Mouse (Mus musculus): ENCODE data around the gene Cbfa2t2. TPM values are rescaled to one million over a fixed set of nuclear protein-coding genes. Genes with fewer than 3 reads are reported as not detected.

Gene Cbfa2t2
- polyA plus RNA-seq, 1 experiment, result 12.6 TPM

- TF ChIP-seq POLR2A (IDR thresholded peaks at IDR 0.05; ENCODE audit: control insufficient read depth, low read depth, low read length) (no peak), CTCF (IDR thresholded peaks at IDR 0.05; ENCODE audit: control insufficient read depth, insufficient read depth, insufficient replicate concordance, low read depth, low read length) (no peak)
- no peaks in the 10 kb centered on the region for H3K4me1 ChIP-seq (ENCODE audit: control insufficient read depth, insufficient read depth, low read length)
- no peak overlapping the region for H3K4me3 ChIP-seq (ENCODE audit: control insufficient read depth, low read depth, low read length)
- no peaks in the 10 kb centered on the region for H3K27me3 ChIP-seq (ENCODE audit: control insufficient read depth, insufficient read depth, low read length)
- no peaks in the 10 kb centered on the region; the same call in 1 of the 2 replicates for H3K36me3 ChIP-seq (ENCODE audit: control insufficient read depth, insufficient read depth, low read length)
- H3K27ac ChIP-seq (ENCODE audit: control insufficient read depth, insufficient read depth, low read depth, low read length), result no peak overlapping the region
Measured at GRCm38 (mm10) chr2:154498571-154498970, 62.3 kb downstream of the Cbfa2t2 start.

DNA sequence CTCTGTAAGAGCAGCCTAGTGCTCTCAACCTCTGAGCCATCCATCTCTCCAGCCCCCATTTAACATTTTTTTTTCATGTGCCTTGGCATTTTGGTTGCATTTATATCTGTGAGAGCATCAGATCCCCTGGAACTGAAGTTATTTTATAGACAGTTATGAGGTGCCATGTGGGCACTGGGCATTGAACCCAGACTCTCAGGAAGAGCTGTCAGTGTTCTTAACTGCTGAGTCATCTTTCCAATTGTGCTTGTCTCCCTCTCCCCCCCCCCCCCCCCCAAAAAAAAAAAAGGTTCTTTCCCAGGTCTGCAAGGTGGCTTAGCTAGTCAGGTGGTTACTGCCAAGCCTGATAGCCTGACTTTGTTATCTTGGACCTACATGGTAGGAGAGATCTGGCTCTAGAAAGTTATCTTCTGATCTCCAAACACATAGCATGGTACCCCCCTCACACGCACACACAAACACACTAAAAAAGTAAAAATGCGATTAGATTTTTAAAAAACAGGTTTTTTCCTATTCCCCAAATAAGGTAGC lies 63.5 kb downstream of the Cbfa2t2 start:
- no peaks in the 10 kb centered on the region for H3K4me1 ChIP-seq (ENCODE audit: control insufficient read depth, insufficient read depth, low read length)
- H3K27me3 ChIP-seq (ENCODE audit: control insufficient read depth, insufficient read depth, low read length), result no peaks in the 10 kb centered on the region
- H3K4me3 ChIP-seq (ENCODE audit: control insufficient read depth, low read depth, low read length), result no peak overlapping the region
- no peak for TF ChIP-seq CTCF (IDR thresholded peaks at IDR 0.05; ENCODE audit: control insufficient read depth, insufficient read depth, insufficient replicate concordance, low read depth, low read length)
- TF ChIP-seq POLR2A (IDR thresholded peaks at IDR 0.05; ENCODE audit: control insufficient read depth, low read depth, low read length), result no peak
- H3K36me3 ChIP-seq (ENCODE audit: control insufficient read depth, insufficient read depth, low read length), result no peaks in the 10 kb centered on the region; the same call in 1 of the 2 replicates
- no peak overlapping the region for H3K27ac ChIP-seq (ENCODE audit: control insufficient read depth, insufficient read depth, low read depth, low read length)

GRCm38 (mm10) chr2:154500758-154501157 lies 64.5 kb downstream of the Cbfa2t2 start:
- Histone ChIP-seq H3K36me3 (ENCODE audit: control insufficient read depth, insufficient read depth, low read length) (no peaks in the 10 kb centered on the region; the same call in 1 of the 2 replicates), H3K27me3 (ENCODE audit: control insufficient read depth, insufficient read depth, low read length) (no peaks in the 10 kb centered on the region), H3K4me3 (ENCODE audit: control insufficient read depth, low read depth, low read length) (no peak overlapping the region), H3K4me1 (ENCODE audit: control insufficient read depth, insufficient read depth, low read length) (no peaks in the 10 kb centered on the region), H3K27ac (ENCODE audit: control insufficient read depth, insufficient read depth, low read depth, low read length) (no peak overlapping the region)
- TF ChIP-seq POLR2A (IDR thresholded peaks at IDR 0.05; ENCODE audit: control insufficient read depth, low read depth, low read length) (no peak), CTCF (IDR thresholded peaks at IDR 0.05; ENCODE audit: control insufficient read depth, insufficient read depth, insufficient replicate concordance, low read depth, low read length) (no peak)

DNA sequence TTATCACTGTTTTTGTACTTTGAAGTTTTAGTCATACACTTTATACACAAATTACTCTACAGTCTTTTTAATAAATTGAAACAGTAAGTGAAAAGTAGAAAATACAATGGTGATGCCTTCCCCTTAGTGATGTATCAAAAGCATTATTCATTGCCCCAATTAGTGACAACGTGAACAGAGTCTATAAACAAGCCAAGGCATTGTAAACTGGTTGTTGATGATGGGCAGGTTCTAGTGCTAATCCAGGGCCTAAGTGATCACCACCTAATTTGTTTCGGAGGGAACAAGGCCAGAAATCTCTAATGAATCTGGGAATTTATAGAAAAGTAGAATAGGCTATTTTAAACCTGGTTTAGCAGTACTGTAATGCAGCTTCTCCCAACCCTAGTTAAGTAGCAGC lies 70.8 kb downstream of the Cbfa2t2 start:
- no peak overlapping the region for H3K4me3 ChIP-seq (ENCODE audit: control insufficient read depth, low read depth, low read length)
- H3K36me3 ChIP-seq (ENCODE audit: control insufficient read depth, insufficient read depth, low read length), result no peaks in the 10 kb centered on the region; the same call in 1 of the 2 replicates
- H3K4me1 ChIP-seq (ENCODE audit: control insufficient read depth, insufficient read depth, low read length), result no peaks in the 10 kb centered on the region
- H3K27ac ChIP-seq (ENCODE audit: control insufficient read depth, insufficient read depth, low read depth, low read length), result no peak overlapping the region
- H3K27me3 ChIP-seq (ENCODE audit: control insufficient read depth, insufficient read depth, low read length), result no peaks in the 10 kb centered on the region
- TF ChIP-seq CTCF (IDR thresholded peaks at IDR 0.05; ENCODE audit: control insufficient read depth, insufficient read depth, insufficient replicate concordance, low read depth, low read length), result no peak
- no peak for TF ChIP-seq POLR2A (IDR thresholded peaks at IDR 0.05; ENCODE audit: control insufficient read depth, low read depth, low read length)

DNA sequence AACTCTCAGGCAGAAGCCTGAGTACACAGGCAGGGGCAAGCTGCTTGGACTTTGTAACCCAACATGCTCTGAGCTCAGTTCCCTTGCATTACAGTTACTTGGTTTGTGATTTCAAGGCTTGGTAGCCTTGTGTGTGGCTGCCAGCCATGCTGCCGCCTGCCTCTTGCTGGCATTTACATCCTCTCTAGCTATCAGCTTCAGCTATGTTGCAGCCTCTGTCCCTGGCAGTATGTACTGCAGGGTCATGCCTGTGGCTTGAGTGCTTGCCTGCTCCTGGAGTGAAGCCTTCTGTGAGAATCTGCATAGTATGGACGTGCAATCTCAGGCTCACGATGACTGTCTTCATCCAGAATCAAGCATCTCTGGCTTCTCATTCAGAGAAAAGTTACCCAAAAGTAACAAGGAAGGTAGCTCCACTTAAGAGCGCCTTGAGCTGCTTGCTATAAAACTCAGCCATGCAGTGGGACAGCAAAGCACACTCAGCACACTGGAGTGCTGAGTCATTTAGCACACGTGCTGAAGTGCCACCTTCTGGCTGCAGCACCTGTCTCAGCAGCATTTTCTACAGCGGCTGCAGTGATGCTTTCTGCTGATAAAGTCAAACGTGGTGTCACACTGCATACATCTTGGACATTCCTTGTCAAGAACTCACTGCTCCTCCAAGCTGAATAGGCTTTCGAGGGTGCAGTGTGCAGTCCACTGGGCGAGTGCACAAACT lies 71.4 kb downstream of the Cbfa2t2 start:
- no peaks in the 10 kb centered on the region for H3K27me3 ChIP-seq (ENCODE audit: control insufficient read depth, insufficient read depth, low read length)
- no peaks in the 10 kb centered on the region for H3K4me1 ChIP-seq (ENCODE audit: control insufficient read depth, insufficient read depth, low read length)
- no peak overlapping the region for H3K4me3 ChIP-seq (ENCODE audit: control insufficient read depth, low read depth, low read length)
- TF ChIP-seq CTCF (IDR thresholded peaks at IDR 0.05; ENCODE audit: control insufficient read depth, insufficient read depth, insufficient replicate concordance, low read depth, low read length), result no peak
- TF ChIP-seq POLR2A (IDR thresholded peaks at IDR 0.05; ENCODE audit: control insufficient read depth, low read depth, low read length), result no peak
- no peak overlapping the region for H3K27ac ChIP-seq (ENCODE audit: control insufficient read depth, insufficient read depth, low read depth, low read length)
- no peaks in the 10 kb centered on the region; the same call in 1 of the 2 replicates for H3K36me3 ChIP-seq (ENCODE audit: control insufficient read depth, insufficient read depth, low read length)

DNA sequence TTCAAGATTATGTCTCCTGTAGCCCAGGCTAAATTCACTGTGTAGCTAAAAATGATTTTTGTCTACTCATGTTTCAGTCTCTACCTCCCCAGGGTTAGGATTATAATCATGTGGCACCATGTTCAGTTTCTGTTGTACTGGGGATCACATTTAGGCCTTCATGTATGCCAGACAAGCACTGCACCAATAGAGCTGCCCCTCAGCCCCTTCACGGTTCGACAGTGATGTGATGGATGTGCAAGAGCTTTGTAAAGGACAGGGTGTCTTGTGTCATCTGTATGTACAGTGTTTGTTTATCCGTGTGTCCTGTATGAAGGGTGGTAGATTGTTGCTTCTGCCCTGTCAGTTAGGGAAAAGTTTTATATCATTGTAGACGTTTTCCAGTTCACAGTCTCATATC lies 72.2 kb downstream of the Cbfa2t2 start:
- H3K36me3 ChIP-seq (ENCODE audit: control insufficient read depth, insufficient read depth, low read length), result no peaks in the 10 kb centered on the region; the same call in 1 of the 2 replicates
- no peak overlapping the region for H3K27ac ChIP-seq (ENCODE audit: control insufficient read depth, insufficient read depth, low read depth, low read length)
- no peak overlapping the region for H3K4me3 ChIP-seq (ENCODE audit: control insufficient read depth, low read depth, low read length)
- no peaks in the 10 kb centered on the region for H3K4me1 ChIP-seq (ENCODE audit: control insufficient read depth, insufficient read depth, low read length)
- no peaks in the 10 kb centered on the region for H3K27me3 ChIP-seq (ENCODE audit: control insufficient read depth, insufficient read depth, low read length)
- TF ChIP-seq POLR2A (IDR thresholded peaks at IDR 0.05; ENCODE audit: control insufficient read depth, low read depth, low read length) (no peak), CTCF (IDR thresholded peaks at IDR 0.05; ENCODE audit: control insufficient read depth, insufficient read depth, insufficient replicate concordance, low read depth, low read length) (no peak)

- Histone ChIP-seq H3K4me3 (ENCODE audit: control insufficient read depth, low read depth, low read length) (no peak overlapping the region), H3K36me3 (ENCODE audit: control insufficient read depth, insufficient read depth, low read length) (no peaks in the 10 kb centered on the region), H3K27ac (ENCODE audit: control insufficient read depth, insufficient read depth, low read depth, low read length) (no peak overlapping the region), H3K4me1 (ENCODE audit: control insufficient read depth, insufficient read depth, low read length) (no peaks in the 10 kb centered on the region), H3K27me3 (ENCODE audit: control insufficient read depth, insufficient read depth, low read length) (no peaks in the 10 kb centered on the region)
- TF ChIP-seq CTCF (IDR thresholded peaks at IDR 0.05; ENCODE audit: control insufficient read depth, insufficient read depth, insufficient replicate concordance, low read depth, low read length) (no peak), POLR2A (IDR thresholded peaks at IDR 0.05; ENCODE audit: control insufficient read depth, low read depth, low read length) (no peak)
Measured at GRCm38 (mm10) chr2:154510141-154510540, 73.9 kb downstream of the Cbfa2t2 start.

All from testis, adult 2 months (tissue).